Mouse (Mus musculus) liver, embryonic 14.5 days (tissue): Measurements from ENCODE around the gene Rybp.

ENCODE experiments used
- CTCF ChIP-seq: IDR thresholded peaks from 2 replicates; pipeline ENCODE4 v1.5.1; 2016; ENCODE audit warnings: antibody characterized with exemption, low read depth, control low read depth
- EP300 ChIP-seq: IDR thresholded peaks from 2 replicates; pipeline ENCODE4 v1.6.1; 2016; ENCODE audit warnings: antibody characterized with exemption, low read depth

DNA sequence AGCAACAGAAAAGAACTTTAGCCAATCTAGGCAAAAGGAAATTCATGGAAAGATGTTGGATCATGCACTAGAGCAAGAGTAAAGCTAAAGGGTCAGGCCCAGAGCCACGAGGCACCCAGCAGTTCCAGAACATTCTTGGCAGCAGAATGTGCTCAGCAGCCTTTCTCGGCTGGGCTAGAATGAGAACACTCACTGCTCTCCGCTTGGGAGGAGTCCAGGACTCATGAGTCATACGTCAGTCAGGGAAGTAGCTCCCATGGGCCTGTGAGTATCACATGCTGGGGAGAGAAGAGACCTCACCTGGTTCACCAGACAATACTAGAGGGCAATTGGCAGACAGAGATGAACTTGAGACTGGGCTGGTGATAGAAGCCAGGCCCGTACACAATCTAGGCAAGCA, 39.8 kb upstream of the Rybp start:
- no peak for TF ChIP-seq CTCF
- TF ChIP-seq EP300, result no peak
